Mouse (Mus musculus) ES-E14 (cell line): Measurements from ENCODE around the gene Tmem87b. TPM values are rescaled to one million over a fixed set of nuclear protein-coding genes. Genes with fewer than 3 reads are reported as not detected.

Experiments
- DNase-seq: peaks from one replicate; pipeline ENCODE4 v3.0.0-alpha.2; 2013; ENCODE audit warnings: low read depth, low spot score
- H3K27ac ChIP-seq: 2 replicates; pipeline ENCODE4 v1.5.1; 2012; ENCODE audit warnings: low read depth, mild to moderate bottlenecking, low read length, moderate library complexity, mixed read lengths; ENCODE audit not compliant: poor library complexity, insufficient read depth, severe bottlenecking
- H3K36me3 ChIP-seq: 2 replicates; pipeline ENCODE4 v1.6.1; 2012; ENCODE audit warnings: mild to moderate bottlenecking, low read length, moderate library complexity, mixed read lengths; ENCODE audit not compliant: control insufficient read depth, poor library complexity, insufficient read depth, severe bottlenecking
- H3K4me1 ChIP-seq, 2 experiments: fragments of 150-350 bp in 1 of 2; sonication (generic) in 1 of 2; 2 replicates each; pipeline ENCODE4 v1.6.1; 2012; ENCODE audit warnings: low read length in 2 of 2, mild to moderate bottlenecking in 1 of 2, mixed read lengths in 1 of 2; ENCODE audit not compliant: control insufficient read depth in 2 of 2, insufficient read depth in 2 of 2, poor library complexity in 1 of 2
- H3K4me3 ChIP-seq, 2 experiments: fragments of 150-350 bp in 1 of 2; sonication (generic) in 1 of 2; 2 replicates each; pipeline ENCODE4 v1.5.1; 2012; ENCODE audit warnings: low read length in 2 of 2, low read depth in 1 of 2, mild to moderate bottlenecking in 1 of 2, mixed read lengths in 1 of 2; ENCODE audit not compliant: insufficient read depth in 1 of 2, poor library complexity in 1 of 2, severe bottlenecking in 1 of 2
- H3K9ac ChIP-seq: 2 replicates; pipeline ENCODE4 v1.6.1; 2012; ENCODE audit warnings: low read depth, mild to moderate bottlenecking, low read length, mixed read lengths; ENCODE audit not compliant: poor library complexity, insufficient read depth, severe bottlenecking
- H3K9me3 ChIP-seq: fragments of 150-350 bp; sonication (generic); 2 replicates; pipeline ENCODE4 v1.6.1; 2012; ENCODE audit warnings: low read depth, mild to moderate bottlenecking, low read length; ENCODE audit not compliant: control insufficient read depth, insufficient read depth
- CHD2 ChIP-seq: IDR thresholded peaks from 2 replicates; pipeline ENCODE4 v1.6.1; 2014; ENCODE audit warnings: mild to moderate bottlenecking, low read depth, low read length, inconsistent platforms
- HCFC1 ChIP-seq: IDR thresholded peaks from 2 replicates; pipeline ENCODE4 v1.6.1; 2012; ENCODE audit warnings: low read length, inconsistent platforms, borderline replicate concordance; ENCODE audit not compliant: insufficient read depth
- MAFK ChIP-seq: IDR thresholded peaks from 2 replicates; pipeline ENCODE4 v1.6.1; 2014; ENCODE audit warnings: mild to moderate bottlenecking, low read depth, low read length, inconsistent platforms; ENCODE audit not compliant: insufficient read depth
- ZC3H11A ChIP-seq: IDR thresholded peaks from 2 replicates; pipeline ENCODE4 v1.6.1; 2012; ENCODE audit warnings: low read depth, mild to moderate bottlenecking, inconsistent platforms, low read length, borderline replicate concordance
- ZNF384 ChIP-seq: IDR thresholded peaks from 2 replicates; pipeline ENCODE4 v1.6.1; 2012; ENCODE audit warnings: low read depth, low read length, inconsistent platforms
- in situ Hi-C, 2 experiments: fragments of 600-800 bp; cut with MboI; formaldehyde crosslinking; loops; one replicate each; pipeline ENCODE4 v1.15.1; 2025; ENCODE audit warnings: low sequenced_read_pairs in 2 of 2, inconsistent platforms in 1 of 2; ENCODE audit not compliant: unreplicated experiment in 2 of 2
- total RNA-seq: library from RNA; depleted of rRNA; stranded (reverse); fragments of 300-350 nt; gene quantifications from 2 replicates; pipeline ENCODE4 v1.2.3, GENCODE M21; 2012

The Tmem87b gene
- total RNA-seq, 1 experiment: 19.4 TPM

DNA sequence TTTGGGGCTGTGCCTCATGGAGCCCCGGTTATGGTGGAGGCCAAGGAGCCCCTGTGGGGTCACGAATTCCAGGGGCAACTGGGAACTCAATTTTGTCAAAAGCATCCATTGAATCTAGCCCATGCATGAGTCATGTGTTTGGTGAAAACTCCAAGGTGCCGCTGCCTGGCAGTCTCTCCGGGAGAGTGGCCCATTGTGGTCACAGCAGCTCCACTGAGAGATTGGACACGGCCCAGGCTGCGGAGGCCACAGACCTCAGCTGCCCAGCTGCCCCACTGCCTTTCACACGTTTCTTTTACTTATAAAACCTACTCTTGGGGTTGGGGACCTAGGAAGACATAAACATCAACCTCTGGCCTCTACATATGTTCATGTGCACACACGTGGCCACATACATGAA is 57.6 kb downstream of the Tmem87b start:
- no peak overlapping the region for H3K4me3 ChIP-seq
- H3K9me3 ChIP-seq: no peaks in the 10 kb centered on the region
- no peaks in the 10 kb centered on the region for H3K36me3 ChIP-seq
- H3K4me1 ChIP-seq: peaks cover 0 to 8% of the 10 kb centered on the region in 2 experiments; a peak in 2 of 4 replicates
- no peak overlapping the region for H3K27ac ChIP-seq
- DNase-seq: no peak
- no peak overlapping the region for H3K9ac ChIP-seq
- in situ Hi-C loops: no loop called here
- TF ChIP-seq CHD2 (no peak), MAFK (no peak), HCFC1 (no peak), ZNF384 (no peak), ZC3H11A (no peak)

DNA sequence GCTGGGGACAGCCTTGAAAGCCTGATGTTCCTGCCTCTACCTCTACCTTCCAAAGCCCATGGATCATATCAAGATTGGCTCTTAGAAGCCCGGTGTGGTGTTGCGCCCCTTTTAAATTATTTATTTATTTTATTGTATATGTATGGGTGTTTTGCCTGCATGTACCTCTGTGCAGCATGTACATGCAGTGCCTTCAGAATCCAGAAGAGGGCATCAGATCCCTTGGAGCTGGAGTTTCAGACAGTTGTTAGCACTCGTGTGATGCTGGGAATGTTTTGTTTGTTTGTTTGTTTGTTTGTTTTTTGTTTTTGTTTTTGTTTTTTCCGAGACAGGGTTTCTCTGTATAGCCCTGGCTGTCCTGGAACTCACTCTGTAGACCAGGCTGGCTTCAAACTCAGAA is 63.3 kb downstream of the Tmem87b start:
- in situ Hi-C loops: no loop called here
- TF ChIP-seq MAFK: no peak
- TF ChIP-seq ZC3H11A: 0 out of 2 replicates have a peak, but pooled peaks have one; percentile 16
- no peaks in the 10 kb centered on the region for H3K4me1 ChIP-seq
- DNase-seq: no peak
- H3K4me3 ChIP-seq: no peak overlapping the region
- H3K36me3 ChIP-seq: no peaks in the 10 kb centered on the region
- no peak overlapping the region for H3K9ac ChIP-seq
- H3K27ac ChIP-seq: no peak overlapping the region
- H3K9me3 ChIP-seq: no peaks in the 10 kb centered on the region

DNA sequence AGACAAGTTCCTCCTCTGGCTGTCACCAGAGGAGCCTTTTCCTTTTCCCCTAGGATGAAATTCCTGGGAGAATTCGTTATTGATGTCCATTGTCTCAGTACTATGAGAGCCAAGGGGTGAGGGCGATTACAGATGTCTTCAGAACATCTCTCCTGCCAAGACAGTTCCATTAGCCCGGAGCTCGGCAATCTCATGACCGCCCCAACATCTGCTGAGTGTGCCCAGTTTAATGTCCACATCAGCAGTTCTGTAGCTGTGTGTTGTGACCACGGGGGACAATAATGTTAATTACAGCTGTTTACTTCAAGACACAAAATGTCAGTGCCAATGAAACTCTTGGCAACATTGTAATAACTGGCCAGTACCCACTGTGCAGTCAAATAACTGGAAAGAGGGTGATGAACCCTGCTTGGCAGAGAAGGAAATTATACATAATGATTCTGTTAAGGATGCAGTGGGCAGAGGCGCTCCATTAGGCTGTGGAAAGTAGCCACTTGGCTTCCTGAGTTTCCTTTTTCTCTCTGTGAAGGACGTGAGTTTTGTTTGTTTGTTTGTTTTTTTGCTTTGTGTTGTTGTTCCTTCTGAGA is 67.4 kb downstream of the Tmem87b start:
- DNase-seq: no peak
- peaks cover 0 to 7% of the 10 kb centered on the region in 2 experiments; a peak in 1 of 4 replicates for H3K4me1 ChIP-seq
- no peak overlapping the region for H3K9ac ChIP-seq
- in situ Hi-C loops: no loop called here
- no peak overlapping the region for H3K4me3 ChIP-seq
- TF ChIP-seq ZNF384 (no peak), CHD2 (no peak), ZC3H11A (no peak), MAFK (no peak), HCFC1 (no peak)
- no peak overlapping the region for H3K27ac ChIP-seq
- no peaks in the 10 kb centered on the region for H3K36me3 ChIP-seq
- no peaks in the 10 kb centered on the region for H3K9me3 ChIP-seq

DNA sequence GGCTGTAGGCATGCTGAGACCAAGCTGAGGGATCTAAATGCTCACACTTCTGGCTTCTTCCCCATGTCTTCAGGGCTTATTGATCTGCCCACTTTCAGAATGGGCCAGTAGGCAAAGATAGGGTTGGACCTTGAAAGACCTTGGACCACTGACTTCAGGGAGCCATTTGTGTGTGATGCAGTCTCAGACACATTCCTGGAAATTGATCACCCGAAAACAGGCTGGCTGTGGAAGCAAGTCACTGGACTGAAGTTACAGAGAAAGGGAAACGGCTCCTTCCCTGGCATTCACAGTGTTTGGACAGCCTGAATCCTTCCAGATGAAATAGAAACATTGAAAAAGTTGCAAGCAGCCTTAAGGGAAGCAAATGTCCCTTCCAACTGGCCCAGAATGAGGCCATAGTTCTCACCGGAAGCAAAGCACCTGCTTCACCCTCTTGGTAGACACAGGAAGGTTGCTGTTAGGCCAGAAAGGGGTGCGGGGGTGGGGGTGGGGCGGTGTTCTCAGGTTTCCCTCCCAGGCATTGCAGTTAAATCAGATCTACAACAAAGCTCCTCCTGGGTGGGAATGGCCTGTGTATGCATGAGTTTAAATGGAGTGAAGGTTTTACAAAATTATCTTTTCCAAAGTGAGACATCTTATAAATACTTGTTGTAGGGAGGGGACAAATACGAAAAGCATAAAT is 70.1 kb downstream of the Tmem87b start:
- H3K27ac ChIP-seq: 0 out of 2 replicates have a peak overlapping the region, but pooled peaks have one; percentile 47
- peak overlapping the region; percentile 38; the same call in 1 of the 2 replicates for H3K9ac ChIP-seq
- H3K4me3 ChIP-seq: no peak overlapping the region
- TF ChIP-seq HCFC1 (no peak), ZC3H11A (no peak), MAFK (no peak), CHD2 (no peak), ZNF384 (no peak)
- no peaks in the 10 kb centered on the region for H3K36me3 ChIP-seq
- H3K9me3 ChIP-seq: no peaks in the 10 kb centered on the region
- H3K4me1 ChIP-seq: peaks cover 2 to 13% of the 10 kb centered on the region in 2 experiments; a peak in 2 of 4 replicates
- in situ Hi-C loops: no loop called here
- no peak for DNase-seq
